ENCODE assay signal across 8 mouse cellular contexts in genomic region chr4:115980676-115981075, GRCm38 (mm10). TPM values are rescaled to one million over a fixed set of nuclear protein-coding genes. Genes with fewer than 3 reads are reported as not detected.
A peak's percentile ranks its signal among the peaks of the same experiment; 100 is the strongest.
DNase-seq lines count a peak whose midpoint lies in the region; ATAC-seq and TF ChIP-seq lines count a peak whose summit lies in the region.

No protein-coding gene starts in this region.

- no peak overlapping the region for H3K4me3 ChIP-seq in heart, adult 2 months
- H3K4me3 ChIP-seq in heart, embryonic 12.5 days = no peak overlapping the region
- no peak overlapping the region for H3K4me3 ChIP-seq in embryonic facial prominence, embryonic 10.5 days
- H3K4me3 ChIP-seq in hindbrain, embryonic 14.5 days (replicated peaks; ENCODE audit: low read length) = no peak overlapping the region

- DNase-seq in heart, adult 2 months = peak; percentile 41 to 53
- DNase-seq in adrenal gland, postnatal 36 days = peak; percentile 59 to 77
- peak; percentile 81 for DNase-seq in embryonic facial prominence, embryonic 10.5 days (ENCODE audit: low spot score)
- DNase-seq in hindbrain, embryonic 14.5 days (ENCODE audit: low spot score) = peak; percentile 93
- peak; percentile 76 to 85 for DNase-seq in left cerebral cortex, adult 18-20 months (ENCODE audit: low spot score in 2 of 2)
- peak; percentile 87 for DNase-seq in mesoderm, embryonic 11.5 days (ENCODE audit: low read depth, low spot score)
- DNase-seq in right cerebral cortex, postnatal 36 days (ENCODE audit: low spot score in 2 of 2) = peak; percentile 41 to 49

- WGBS in heart, adult 2 months = 0% methylated on average over 8 of the region's 8 CpGs
- WGBS in heart, embryonic 12.5 days = 1% methylated on average over 8 of the region's 8 CpGs
- WGBS in embryonic facial prominence, embryonic 10.5 days = under 1% methylated on average over 8 of the region's 8 CpGs
- under 1% methylated on average over 8 of the region's 8 CpGs for WGBS in hindbrain, embryonic 14.5 days

- TF ChIP-seq CTCF in heart, adult 2 months (IDR thresholded peaks at IDR 0.05) = peak; percentile 79

- no peak for ATAC-seq in heart, embryonic 12.5 days (ENCODE audit: insufficient number of reproducible peaks, low FRiP score)
- ATAC-seq in hindbrain, embryonic 14.5 days (ENCODE audit: low FRiP score) = peak; percentile 51; the same call in 1 of the 2 replicates

- TF ChIP-seq EP300 in heart, adult 2 months (IDR thresholded peaks at IDR 0.05; ENCODE audit: insufficient read depth, low read depth, low read length) = 0 out of 2 replicates have a peak, but pooled peaks have one; percentile 57

- no peak overlapping the region for H3K4me2 ChIP-seq in heart, embryonic 12.5 days
- H3K4me2 ChIP-seq in hindbrain, embryonic 14.5 days (replicated peaks) = no peak overlapping the region

- no peaks in the 10 kb centered on the region for H3K79me2 ChIP-seq in heart, adult 2 months (replicated peaks; ENCODE audit: control insufficient read depth, insufficient read depth, low read length)

- H3K9me3 ChIP-seq in heart, embryonic 12.5 days (replicated peaks) = no peaks in the 10 kb centered on the region
- no peaks in the 10 kb centered on the region for H3K9me3 ChIP-seq in embryonic facial prominence, embryonic 10.5 days
- H3K9me3 ChIP-seq in hindbrain, embryonic 14.5 days (ENCODE audit: control insufficient read depth, low read length) = no peaks in the 10 kb centered on the region

- H3K27me3 ChIP-seq in heart, adult 2 months (ENCODE audit: control insufficient read depth, insufficient read depth, low read length) = peaks cover 3% of the 10 kb centered on the region; the same call in 1 of the 2 replicates
- H3K27me3 ChIP-seq in heart, embryonic 12.5 days (replicated peaks) = peaks cover 70% of the 10 kb centered on the region
- H3K27me3 ChIP-seq in embryonic facial prominence, embryonic 10.5 days (replicated peaks; ENCODE audit: low read depth, poor library complexity, severe bottlenecking) = peaks cover 97% of the 10 kb centered on the region
- peaks cover 84% of the 10 kb centered on the region for H3K27me3 ChIP-seq in hindbrain, embryonic 14.5 days (ENCODE audit: control insufficient read depth, insufficient read depth, low read length)

- intact Hi-C loops in heart, adult 2 months (cut with DNase I) = loop anchor here (1.0 to 2.0 kb wide), 2 partner anchors 77 to 250 kb away; no protein-coding TSS in a partner anchor

- no peaks in the 10 kb centered on the region for H3K4me1 ChIP-seq in heart, adult 2 months (ENCODE audit: control insufficient read depth, insufficient read depth, low read length)
- H3K4me1 ChIP-seq in heart, embryonic 12.5 days (replicated peaks) = peaks cover 11% of the 10 kb centered on the region
- peaks cover 33% of the 10 kb centered on the region for H3K4me1 ChIP-seq in embryonic facial prominence, embryonic 10.5 days
- H3K4me1 ChIP-seq in hindbrain, embryonic 14.5 days (replicated peaks; ENCODE audit: control insufficient read depth, insufficient read depth, low read length) = peaks cover 8% of the 10 kb centered on the region; the same call in 1 of the 2 replicates

- no peaks in the 10 kb centered on the region for H3K36me3 ChIP-seq in heart, adult 2 months (ENCODE audit: control insufficient read depth, insufficient read depth, low read length)
- H3K36me3 ChIP-seq in heart, embryonic 12.5 days = no peaks in the 10 kb centered on the region
- H3K36me3 ChIP-seq in embryonic facial prominence, embryonic 10.5 days (replicated peaks) = no peaks in the 10 kb centered on the region
- H3K36me3 ChIP-seq in hindbrain, embryonic 14.5 days (replicated peaks; ENCODE audit: control insufficient read depth, insufficient read depth) = no peaks in the 10 kb centered on the region

- no peak overlapping the region for H3K9ac ChIP-seq in heart, adult 2 months (ENCODE audit: low read depth, low read length)
- no peak overlapping the region for H3K9ac ChIP-seq in heart, embryonic 12.5 days
- no peak overlapping the region for H3K9ac ChIP-seq in hindbrain, embryonic 14.5 days

- H3K27ac ChIP-seq in heart, adult 2 months = no peak overlapping the region
- H3K27ac ChIP-seq in heart, embryonic 12.5 days (ENCODE audit: poor library complexity, severe bottlenecking) = no peak overlapping the region
- no peak overlapping the region for H3K27ac ChIP-seq in embryonic facial prominence, embryonic 10.5 days (replicated peaks)
- no peak overlapping the region for H3K27ac ChIP-seq in hindbrain, embryonic 14.5 days

- TF ChIP-seq POLR2A in heart, adult 2 months (IDR thresholded peaks at IDR 0.05; ENCODE audit: insufficient read depth, low read depth, low read length) = no peak

RNA-seq across cellular contexts. Expression of gene Faah, which starts 37.0 kb away (rescaled TPM):
- total RNA-seq in heart, adult 2 months (2021) = under 1 TPM; 0.14 to 0.23 TPM
- polyA plus RNA-seq in heart, adult 2 months (2012; rRNA removed) = 0.53 and 1.4 TPM in 2 replicates
- polyA plus RNA-seq in heart, embryonic 12.5 days (2016; fragmentation: Nextera tagmentation; extraction: Ambion mirVana) = 1.3 and 1.5 TPM in 2 replicates
- total RNA-seq in adrenal gland, postnatal 36 days (2021) = 1 to 10 TPM; 2.6 to 3.4 TPM
- 2.3 and 2.4 TPM in 2 replicates for polyA plus RNA-seq in embryonic facial prominence, embryonic 10.5 days (2016; fragmentation: Nextera tagmentation; extraction: Ambion mirVana)
- polyA plus RNA-seq in hindbrain, embryonic 14.5 days (2014; fragmentation: Nextera tagmentation; extraction: Ambion mirVana) = 18.0 and 18.5 TPM in 2 replicates
- total RNA-seq in left cerebral cortex, adult 18-20 months (2021) = 100 to 1,000 TPM in 1 of 2 experiments, 10 to 100 TPM in 1; 85.2 to 101 TPM

RNA-seq across cellular contexts. Expression of gene Dmbx1, which starts 41.0 kb away (rescaled TPM):
- not detected for total RNA-seq in heart, adult 2 months (2021)
- not detected in 2 replicates for polyA plus RNA-seq in heart, adult 2 months (2012; rRNA removed)
- polyA plus RNA-seq in heart, embryonic 12.5 days (2016; fragmentation: Nextera tagmentation; extraction: Ambion mirVana) = 0.04 TPM in 1 of 2 replicates, not detected in the other
- total RNA-seq in adrenal gland, postnatal 36 days (2021) = not detected
- 1.7 and 2.5 TPM in 2 replicates for polyA plus RNA-seq in embryonic facial prominence, embryonic 10.5 days (2016; fragmentation: Nextera tagmentation; extraction: Ambion mirVana)
- 2.7 and 3.3 TPM in 2 replicates for polyA plus RNA-seq in hindbrain, embryonic 14.5 days (2014; fragmentation: Nextera tagmentation; extraction: Ambion mirVana)
- not detected for total RNA-seq in left cerebral cortex, adult 18-20 months (2021)
